Mouse (Mus musculus) mouse trophoblast stem cell (cell line): ENCODE measurements at regions not wholly inside any gene's neighbourhood (a gene's known extent, or its start where the extent isn't known, plus 50 kb on each side); places are given as distances from the start of the nearest gene placed in this dataset.
"Not testable (repeated sequence)": the region's sequence is repeated elsewhere in the genome, so short reads cannot be mapped to it uniquely, and the experiment has no call there.

ENCODE experiments used
- in situ Hi-C, 2 experiments: fragments of 300-500 bp; cut with MseI, MboI; formaldehyde crosslinking; loops; 2 replicates in 1 of 2; 3 replicates in 1 of 2; pipeline ENCODE4 v1.15.1; 2025

DNA sequence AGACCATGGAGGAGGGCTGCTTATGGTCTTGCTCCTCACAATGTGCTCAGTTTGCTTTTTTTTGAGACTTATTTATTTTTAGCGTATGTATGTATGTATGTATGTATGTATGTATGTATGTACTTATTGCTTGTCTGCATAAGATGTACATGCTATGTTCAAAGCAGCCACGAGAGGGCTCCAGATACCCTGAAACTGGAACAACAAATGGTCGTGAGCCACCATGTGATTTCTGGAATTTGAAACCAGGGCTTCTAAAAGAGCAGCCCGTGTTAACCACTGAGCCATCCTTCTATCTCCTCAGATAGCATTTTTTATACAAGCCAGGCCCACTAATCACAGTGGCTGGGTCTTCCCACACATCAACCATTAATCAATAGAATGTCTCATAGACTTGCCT, 611.2 kb downstream of the 5730507C01Rik start:
- in situ Hi-C loops: no loop called here

- in situ Hi-C loops: loop anchor here in 1 of 2 experiments (25.0 kb wide), 1 partner anchor 1737 kb away; no protein-coding TSS in a partner anchor
These were observed 661.3 kb downstream of the 5730507C01Rik start for GRCm38 (mm10) chr12:19175631-19176030.

DNA sequence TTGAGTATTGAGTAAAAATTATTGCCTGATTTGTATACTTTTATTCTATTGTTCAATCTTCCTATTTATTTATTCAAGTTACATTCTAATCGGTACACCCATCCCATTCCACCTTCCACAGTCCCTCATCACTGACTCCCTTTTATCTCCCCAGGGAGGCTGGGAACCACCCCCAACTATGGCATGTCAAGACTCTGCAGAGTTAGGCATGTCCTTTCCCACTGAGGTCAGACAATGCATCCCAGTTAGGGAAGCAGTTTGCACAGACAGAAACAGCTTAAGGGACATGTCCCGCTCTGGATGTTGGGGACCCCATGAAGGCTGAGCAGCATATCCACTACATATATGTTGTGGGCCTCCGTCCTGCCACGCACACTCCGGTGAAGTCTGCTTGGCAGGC, 678.1 kb downstream of the 5730507C01Rik start:
- in situ Hi-C loops: loop anchor here in 1 of 2 experiments (25.0 kb wide), 1 partner anchor 1720 kb away; no protein-coding TSS in a partner anchor

- in situ Hi-C loops: loop anchor here in 1 of 2 experiments (25.0 kb wide), 1 partner anchor 1719 kb away; no protein-coding TSS in a partner anchor
These were observed 678.7 kb downstream of the 5730507C01Rik start for GRCm38 (mm10) chr12:19193041-19193440.

DNA sequence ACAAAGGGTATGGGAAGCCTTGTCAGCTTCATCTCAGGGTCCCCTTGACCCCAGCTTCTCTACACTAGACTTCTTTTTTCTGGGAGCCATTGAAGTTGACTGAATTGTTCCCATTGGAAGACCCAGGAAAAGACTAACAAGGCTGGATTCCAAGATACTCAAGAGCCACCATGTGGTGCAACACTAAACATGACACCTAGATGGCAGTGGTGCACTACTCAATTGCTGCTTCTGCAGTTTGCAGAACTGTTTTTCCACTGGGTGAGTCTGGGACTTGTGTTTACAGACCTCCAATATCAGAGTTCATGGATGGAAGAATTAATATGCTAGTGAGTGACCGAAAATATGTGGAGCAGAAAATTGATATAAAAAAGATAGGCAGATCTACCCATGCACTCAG, 709.7 kb downstream of the 5730507C01Rik start:
- in situ Hi-C loops: not testable (repeated sequence)

GRCm38 (mm10) chr12:19246731-19247130, 707.6 kb upstream of the Gm21863 start:
- in situ Hi-C loops: not testable (repeated sequence)

DNA sequence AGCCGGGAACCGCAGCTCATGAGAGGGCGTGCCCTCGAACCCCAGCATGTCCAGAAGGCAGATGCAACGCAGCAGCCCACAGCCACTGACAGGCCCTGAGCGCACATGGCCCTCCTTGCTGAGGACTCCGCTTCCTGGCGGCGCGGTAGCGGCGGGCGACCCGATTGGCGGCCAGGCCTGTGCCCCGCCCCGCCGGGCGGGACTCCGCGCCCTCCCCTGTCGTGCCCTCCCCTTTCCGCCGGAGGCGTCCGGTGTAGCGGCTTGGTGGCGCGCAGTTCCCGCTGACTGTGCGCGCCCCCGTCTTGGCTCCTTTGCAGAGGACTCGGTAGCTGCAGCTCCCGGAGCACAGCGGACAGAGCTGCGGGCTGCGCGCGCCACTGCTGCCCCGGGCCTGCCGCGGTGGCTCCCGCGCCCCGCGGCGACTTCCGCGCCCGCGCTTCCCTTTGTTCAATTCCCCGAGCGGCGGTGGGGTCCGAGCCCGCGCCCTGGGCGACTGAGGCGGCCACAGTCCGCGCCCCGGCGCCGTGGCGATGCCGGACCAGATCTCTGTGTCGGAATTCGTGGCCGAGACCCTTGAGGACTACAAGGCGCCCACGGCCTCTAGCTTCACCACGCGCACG, 665.9 kb upstream of the Gm21863 start:
- in situ Hi-C loops: not testable (repeated sequence)

DNA sequence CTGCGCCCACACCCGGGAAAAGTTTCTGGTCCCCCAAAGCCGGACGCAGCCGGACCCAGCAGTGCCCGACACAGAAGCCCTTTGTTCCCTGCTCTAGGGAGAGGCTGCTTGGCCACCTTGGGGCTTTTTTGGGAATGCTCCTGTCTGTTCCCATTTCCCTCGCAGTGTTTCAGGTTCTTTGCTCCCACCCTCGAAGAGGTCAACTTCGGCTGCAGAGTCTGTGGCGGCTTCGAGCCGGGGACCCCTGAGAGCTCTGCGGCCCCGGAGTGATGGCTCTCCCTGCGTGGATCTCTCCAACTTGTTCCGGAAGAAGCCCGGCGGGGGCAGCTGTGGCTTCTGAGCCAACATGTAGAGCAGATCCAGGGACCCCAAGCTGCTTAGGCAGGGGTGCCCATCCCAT, 665.3 kb upstream of the Gm21863 start:
- in situ Hi-C loops: not testable (repeated sequence)

DNA sequence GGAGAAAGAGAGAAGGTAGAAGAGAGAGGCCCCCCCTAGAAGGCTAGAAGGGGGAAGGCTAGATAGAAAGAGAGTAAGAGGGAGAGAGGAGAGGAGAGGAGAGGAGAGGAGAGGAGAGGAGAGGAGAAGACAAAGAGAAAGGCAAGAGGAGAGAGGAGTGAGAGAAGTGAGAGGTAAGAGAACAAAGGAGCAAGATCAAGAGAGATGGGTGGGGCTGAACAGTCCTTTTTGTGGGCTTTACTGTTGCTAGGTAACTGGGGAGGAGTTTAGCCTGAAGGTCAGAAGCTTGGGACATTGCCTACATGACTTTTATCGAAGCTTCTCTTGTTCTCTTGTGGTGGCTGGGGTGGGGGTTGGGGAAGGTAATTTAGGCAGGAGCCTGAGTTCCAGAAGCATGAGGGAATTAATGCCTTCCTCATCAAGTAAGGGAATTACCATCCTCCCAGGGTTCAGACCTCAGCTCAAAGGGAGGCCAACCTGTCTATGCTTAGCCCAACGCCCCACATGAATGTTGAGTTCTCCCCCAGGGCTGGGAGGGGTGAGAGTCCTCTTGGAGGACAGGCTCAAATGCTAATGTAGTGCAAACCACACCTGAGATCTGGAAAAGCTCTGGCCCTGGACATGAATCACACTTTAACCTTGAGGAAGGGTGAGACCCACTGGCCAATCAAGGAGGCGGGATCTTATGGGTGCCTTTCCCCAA, 662.1 kb upstream of the Gm21863 start:
- in situ Hi-C loops: not testable (repeated sequence)
